Mouse (Mus musculus) midbrain, embryonic 16.5 days (tissue): ENCODE measurements around the gene Zbtb9. TPM values are rescaled to one million over a fixed set of nuclear protein-coding genes. Genes with fewer than 3 reads are reported as not detected.
A peak's percentile ranks its signal among the peaks of the same experiment; 100 is the strongest.

Experiments
- ATAC-seq: fragments of 200-750 bp; cut with Nextera tagmentation; 2 replicates; pipeline ENCODE4 v1.8.0; 2017; ENCODE audit warnings: moderate TSS enrichment
- H3K27ac ChIP-seq: fragments of 300-500 bp; sonication (generic); 2 replicates; pipeline ENCODE4 v1.5.1; 2014; ENCODE audit warnings: mild to moderate bottlenecking, low read length, mixed read lengths
- H3K27me3 ChIP-seq: fragments of 300-500 bp; sonication (generic); 2 replicates; pipeline ENCODE4 v1.6.1; 2014; ENCODE audit warnings: low read depth, low read length, mixed read lengths; ENCODE audit not compliant: control insufficient read depth, insufficient read depth
- H3K36me3 ChIP-seq: fragments of 300-500 bp; sonication (generic); 2 replicates; pipeline ENCODE4 v1.6.1; 2014; ENCODE audit warnings: mild to moderate bottlenecking, low read length, moderate library complexity, mixed read lengths; ENCODE audit not compliant: control insufficient read depth, insufficient read depth
- H3K4me1 ChIP-seq: fragments of 300-500 bp; sonication (generic); 2 replicates; pipeline ENCODE4 v1.6.1; 2014; ENCODE audit warnings: mild to moderate bottlenecking, low read length, mixed read lengths; ENCODE audit not compliant: control insufficient read depth, insufficient read depth
- H3K4me2 ChIP-seq: fragments of 300-500 bp; sonication (generic); 2 replicates; pipeline ENCODE4 v1.6.1; 2014; ENCODE audit warnings: mild to moderate bottlenecking, low read length, mixed read lengths
- H3K4me3 ChIP-seq: fragments of 300-500 bp; sonication (generic); 2 replicates; pipeline ENCODE4 v1.5.1; 2014; ENCODE audit warnings: low read depth, mild to moderate bottlenecking, low read length, moderate library complexity, mixed read lengths
- H3K9ac ChIP-seq: fragments of 300-500 bp; sonication (generic); 2 replicates; pipeline ENCODE4 v1.6.1; 2014; ENCODE audit warnings: low read depth, low read length, mixed read lengths
- H3K9me3 ChIP-seq: fragments of 300-500 bp; sonication (generic); replicated peaks from 2 replicates; pipeline ENCODE4 v1.6.1; 2014; ENCODE audit warnings: mild to moderate bottlenecking, low read length, mixed read lengths; ENCODE audit not compliant: control insufficient read depth, poor library complexity, severe bottlenecking
- WGBS: fragments of 180-500 bp; shearing (Covaris S2); extraction: QIAGEN DNeasy Blood & Tissue Kit; methylation state at CpG from one replicate; pipeline ENCODE4 v1.1.7; 2014; 5-methylcytosine and 5-hydroxymethylcytosine counted together
- polyA plus RNA-seq: library from polyadenylated mRNA; unstranded; fragments of >200 nt; fragmentation: Nextera tagmentation; extraction: Ambion mirVana; gene quantifications from 2 replicates; pipeline ENCODE4 v1.2.1, GENCODE M21; 2015

Gene Zbtb9
- polyA plus RNA-seq, 1 experiment from 2014 or later = 13.8 TPM

DNA sequence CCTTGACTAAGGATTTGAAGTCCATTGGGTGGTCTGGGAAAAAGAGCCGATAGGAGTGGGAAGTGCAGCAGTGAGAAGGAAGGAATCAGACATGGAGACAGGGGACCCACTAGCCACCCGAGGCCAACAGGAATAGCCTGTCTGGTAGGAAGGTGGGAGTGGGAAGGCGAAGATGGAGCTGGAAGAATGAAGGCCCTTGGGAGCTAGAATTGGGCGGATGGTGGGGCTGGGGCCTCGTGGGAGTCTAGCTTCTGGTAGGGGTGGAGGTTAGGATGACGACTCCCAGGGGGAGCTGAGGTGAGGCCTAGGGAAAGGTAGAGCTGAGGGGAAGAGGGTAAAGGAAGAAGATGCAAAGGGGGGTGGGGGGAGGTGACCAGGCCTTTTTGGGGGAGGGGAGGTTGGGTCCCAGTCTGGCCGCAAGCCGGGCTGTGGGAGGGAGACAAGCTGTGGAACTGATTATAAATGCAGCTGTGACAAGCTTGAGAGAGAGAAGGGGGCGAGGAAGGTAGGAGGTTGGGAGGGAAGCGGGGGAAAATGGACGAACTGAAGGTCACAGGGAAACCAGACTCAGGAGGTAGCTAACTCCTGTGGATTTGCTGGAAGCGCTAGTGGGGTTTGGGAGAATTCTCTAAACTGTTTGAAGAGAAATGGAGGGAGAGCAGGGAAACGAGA is 27.0 kb upstream of the Zbtb9 start:
- H3K36me3 ChIP-seq = no peaks in the 10 kb centered on the region

DNA sequence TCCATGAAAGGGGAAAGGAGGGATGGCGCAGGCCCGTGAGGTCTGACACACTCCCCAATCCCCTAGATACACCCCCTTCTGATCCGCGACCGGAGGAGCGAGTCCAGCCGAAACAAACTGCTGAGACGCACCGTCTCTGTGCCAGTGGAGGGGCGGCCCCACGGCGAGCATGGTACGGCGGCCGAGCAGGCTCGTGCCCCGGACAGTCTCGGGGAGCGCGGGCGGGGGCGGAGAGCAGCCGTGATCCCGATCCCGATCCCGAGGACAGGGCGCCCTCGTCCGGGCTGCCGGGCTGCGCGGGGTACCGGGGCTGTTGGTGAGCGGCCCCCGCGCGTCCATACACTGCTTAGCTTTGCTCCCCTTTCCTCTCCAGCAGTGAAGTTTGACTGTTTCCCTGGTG is 26.4 kb upstream of the Zbtb9 start:
- peak overlapping the region; percentile 77 for H3K4me2 ChIP-seq
- H3K9me3 ChIP-seq = no peaks in the 10 kb centered on the region
- H3K27me3 ChIP-seq = no peaks in the 10 kb centered on the region
- peak overlapping the region; percentile 77 for H3K27ac ChIP-seq
- H3K4me1 ChIP-seq = peaks cover 62% of the 10 kb centered on the region
- peak overlapping the region; percentile 37 for H3K4me3 ChIP-seq
- WGBS = 1% methylated on average over 35 of the region's 37 CpGs
- no peaks in the 10 kb centered on the region for H3K36me3 ChIP-seq
- H3K9ac ChIP-seq = peak overlapping the region; percentile 69
- ATAC-seq = 0 out of 2 replicates have a peak, but pooled peaks have one; percentile 4

More for the DNA sequence above, 27.0 kb upstream of the Zbtb9 start:
- Histone ChIP-seq H3K9me3 (no peaks in the 10 kb centered on the region), H3K4me1 (peaks cover 58% of the 10 kb centered on the region), H3K27ac (peak overlapping the region; percentile 77), H3K4me3 (peak overlapping the region; percentile 37), H3K4me2 (peak overlapping the region; percentile 77), H3K9ac (peak overlapping the region; percentile 69), H3K27me3 (no peaks in the 10 kb centered on the region)
- no peak for ATAC-seq
- WGBS = 22% methylated on average over 13 of the region's 13 CpGs

DNA sequence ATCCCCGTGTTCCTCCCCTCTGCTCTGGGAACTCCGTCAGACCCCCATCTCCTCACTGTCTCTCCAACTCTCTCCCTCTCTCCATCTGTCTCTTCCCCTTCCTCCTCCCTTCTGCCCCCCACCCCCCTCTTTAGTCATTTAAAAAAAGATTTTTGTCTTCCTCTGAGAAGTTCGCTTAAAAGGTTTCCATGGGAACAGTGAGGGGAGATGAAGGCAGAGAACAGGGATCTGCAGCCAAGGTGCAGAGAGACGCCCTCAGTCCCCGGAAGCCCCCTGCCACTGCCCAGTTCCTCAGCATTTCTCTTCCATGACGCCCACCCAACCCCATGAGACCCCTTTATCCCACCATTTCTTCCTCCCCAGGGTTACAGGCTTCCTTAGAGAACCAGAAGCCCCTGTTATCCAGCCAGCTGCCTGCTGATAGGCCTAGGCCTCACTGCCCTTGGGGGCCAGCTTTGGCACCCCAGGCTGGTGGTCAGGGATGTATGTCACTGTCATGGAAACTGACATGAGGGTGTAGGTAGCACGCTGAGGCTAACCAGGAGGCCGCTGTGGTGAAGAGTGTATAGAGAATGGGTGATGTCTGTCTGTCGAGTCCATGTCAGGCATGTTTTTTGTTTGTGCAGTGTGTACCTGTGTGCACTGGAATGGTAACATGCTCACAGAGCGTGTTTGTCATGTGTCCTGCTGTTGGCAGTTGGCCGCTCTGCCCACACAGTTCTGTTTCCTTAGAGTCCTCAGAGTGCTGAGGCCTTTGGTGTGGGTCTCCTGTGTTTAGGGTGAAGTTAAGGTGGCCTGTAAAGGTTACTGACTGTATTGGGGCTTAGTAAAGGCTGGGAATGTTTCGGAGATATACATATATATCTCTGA is 25.5 kb upstream of the Zbtb9 start:
- Histone ChIP-seq H3K27me3 (no peaks in the 10 kb centered on the region), H3K4me3 (peak overlapping the region; percentile 37), H3K4me1 (peaks cover 66% of the 10 kb centered on the region), H3K27ac (peak overlapping the region; percentile 77), H3K4me2 (peak overlapping the region; percentile 77), H3K36me3 (no peaks in the 10 kb centered on the region), H3K9me3 (no peaks in the 10 kb centered on the region), H3K9ac (peak overlapping the region; percentile 69)
- ATAC-seq = no peak
- WGBS = 17% methylated on average over 12 of the region's 12 CpGs

DNA sequence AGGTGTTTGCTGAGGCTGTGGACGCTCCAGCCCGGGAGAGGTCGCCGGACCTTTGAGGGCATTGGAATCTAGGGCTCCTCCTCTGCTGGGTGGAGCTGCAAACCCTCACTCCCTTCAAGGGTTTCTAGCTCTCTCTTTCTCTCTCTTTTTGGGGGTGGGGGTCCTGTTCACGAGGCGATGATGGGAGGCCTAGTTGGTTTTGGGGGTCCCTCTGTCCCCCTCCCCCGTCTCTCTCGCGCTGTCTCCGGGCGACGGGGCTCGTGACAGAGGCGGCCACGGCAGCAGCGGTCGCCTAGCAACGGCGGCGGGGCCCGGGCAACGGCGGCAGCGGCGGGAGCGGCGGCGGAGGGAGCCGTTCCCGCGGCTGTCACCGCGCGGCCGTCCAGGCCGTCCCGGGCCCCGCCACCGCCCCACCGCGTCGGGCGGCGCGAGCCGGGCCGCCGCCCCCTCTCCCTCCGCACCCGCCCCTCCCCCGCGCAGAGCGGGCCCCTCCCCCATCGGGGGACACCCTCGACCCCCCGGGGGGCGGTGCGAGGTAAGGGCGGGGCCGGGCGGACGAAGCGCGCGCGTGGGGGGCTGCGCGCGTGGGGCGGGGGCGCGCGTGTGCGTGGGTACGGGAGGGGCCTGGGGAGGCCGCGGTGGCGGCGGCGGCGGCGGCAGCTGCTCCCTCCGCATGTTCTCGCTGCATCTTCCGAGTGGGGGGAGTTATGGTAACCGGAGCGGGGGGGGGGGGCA is 24.5 kb upstream of the Zbtb9 start:
- no peak for ATAC-seq
- Histone ChIP-seq H3K4me1 (peaks cover 71% of the 10 kb centered on the region), H3K4me2 (peak overlapping the region; percentile 91), H3K9ac (peak overlapping the region; percentile 85), H3K27me3 (no peaks in the 10 kb centered on the region), H3K9me3 (no peaks in the 10 kb centered on the region), H3K4me3 (peak overlapping the region; percentile 78), H3K27ac (peak overlapping the region; percentile 93), H3K36me3 (no peaks in the 10 kb centered on the region)
- 0% methylated on average over 40 of the region's 87 CpGs for WGBS

DNA sequence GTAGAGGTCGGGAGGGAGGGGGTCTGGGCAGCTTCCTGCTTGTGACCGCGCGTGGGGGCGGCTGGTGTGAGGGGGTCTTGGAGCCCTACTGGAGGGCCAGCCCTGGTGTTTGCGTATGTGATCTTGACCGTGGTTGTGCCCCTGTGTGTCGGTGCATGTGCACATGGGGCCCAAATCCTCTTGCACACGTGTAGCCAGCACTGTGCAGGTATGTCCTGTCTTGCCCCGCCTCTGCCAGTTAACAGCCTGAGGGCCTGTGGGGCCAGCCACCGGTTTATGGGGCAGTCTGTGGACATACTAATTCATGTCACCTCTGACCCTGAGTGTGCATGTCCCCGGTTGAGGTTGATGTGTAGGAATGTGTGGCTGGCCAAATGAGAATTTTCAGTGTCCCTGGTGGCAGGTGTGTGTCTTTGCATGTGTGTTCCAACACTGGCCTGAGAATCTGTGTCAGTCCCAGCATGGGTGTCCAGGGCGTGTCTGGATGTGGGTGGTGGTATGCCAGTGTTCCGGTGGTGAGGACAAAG is 23.9 kb upstream of the Zbtb9 start:
- Histone ChIP-seq H3K4me1 (peaks cover 74% of the 10 kb centered on the region), H3K36me3 (no peaks in the 10 kb centered on the region), H3K27me3 (no peaks in the 10 kb centered on the region), H3K27ac (peak overlapping the region; percentile 93), H3K4me2 (peak overlapping the region; percentile 91), H3K9ac (peak overlapping the region; percentile 85), H3K9me3 (no peaks in the 10 kb centered on the region), H3K4me3 (peak overlapping the region; percentile 78)
- WGBS = 5% methylated on average over 13 of the region's 14 CpGs
- peak; percentile 16 for ATAC-seq

DNA sequence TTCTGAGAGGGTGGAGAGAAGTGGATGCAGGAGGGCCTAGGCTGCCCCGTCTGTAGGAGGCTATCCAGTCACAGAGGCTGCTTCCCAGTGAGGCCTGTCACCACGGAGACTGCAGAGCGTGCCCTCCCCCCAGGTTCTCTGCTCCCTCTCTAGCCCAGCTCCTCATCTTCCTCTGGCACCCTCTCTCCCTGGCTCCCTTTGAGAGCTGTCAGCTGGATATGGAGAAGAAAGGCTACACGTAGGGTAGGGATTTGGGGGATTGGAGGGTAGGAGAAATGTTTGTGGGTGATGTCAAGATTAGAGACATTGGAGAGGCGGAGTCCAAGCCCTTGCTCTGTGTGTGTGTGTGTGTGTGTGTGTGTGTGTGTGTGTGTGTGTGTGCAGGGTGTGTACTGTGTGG is 23.1 kb upstream of the Zbtb9 start:
- Histone ChIP-seq H3K9me3 (no peaks in the 10 kb centered on the region), H3K27me3 (no peaks in the 10 kb centered on the region), H3K4me1 (peaks cover 75% of the 10 kb centered on the region), H3K4me2 (peak overlapping the region; percentile 91), H3K4me3 (peak overlapping the region; percentile 78), H3K27ac (peak overlapping the region; percentile 93; the same call in 1 of the 2 replicates), H3K36me3 (peaks cover 1% of the 10 kb centered on the region), H3K9ac (peak overlapping the region; percentile 85)
- ATAC-seq = no peak
- WGBS = 26% methylated on average over 5 of the region's 5 CpGs

DNA sequence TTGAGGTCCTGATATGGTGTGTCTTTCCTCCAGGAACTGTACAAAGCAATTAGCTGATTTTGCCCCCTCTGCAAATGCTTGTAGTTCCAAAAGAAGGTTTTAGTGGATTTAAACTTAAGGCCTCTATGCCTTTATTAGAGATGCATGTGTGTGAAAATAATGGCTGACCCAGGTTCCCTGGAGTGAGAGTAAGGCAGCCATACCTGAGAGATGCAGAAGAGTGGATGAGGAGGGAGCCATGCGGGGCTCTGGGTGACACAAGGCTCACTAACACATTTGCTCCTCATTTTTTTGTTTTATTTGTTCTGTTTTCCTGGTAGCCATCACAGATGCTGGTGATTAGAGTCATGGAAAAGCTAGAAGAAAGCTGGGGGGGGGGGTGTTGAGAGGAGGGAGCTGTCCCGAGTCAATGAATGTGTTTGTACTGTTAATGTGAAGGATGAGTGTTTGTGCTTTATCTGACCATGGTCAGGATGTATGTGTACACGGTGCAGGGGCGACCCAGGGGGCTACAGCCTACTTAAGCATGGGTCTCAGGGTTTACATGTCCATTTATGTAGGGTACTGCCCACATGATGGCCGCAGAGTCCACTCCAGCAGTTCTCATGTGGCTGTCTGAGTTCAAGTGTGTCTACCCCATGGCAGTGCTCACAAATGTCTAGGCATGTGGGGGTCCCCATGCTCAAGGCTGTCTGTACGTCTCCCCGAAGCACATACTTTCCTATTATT is 22.2 kb upstream of the Zbtb9 start:
- Histone ChIP-seq H3K27me3 (no peaks in the 10 kb centered on the region), H3K9me3 (no peaks in the 10 kb centered on the region), H3K4me2 (peak overlapping the region; percentile 91), H3K4me3 (peak overlapping the region; percentile 43), H3K36me3 (peaks cover 10% of the 10 kb centered on the region), H3K27ac (peak overlapping the region; percentile 71), H3K4me1 (peaks cover 72% of the 10 kb centered on the region), H3K9ac (peak overlapping the region; percentile 85)
- ATAC-seq = no peak
- 24% methylated on average over 7 of the region's 7 CpGs for WGBS

DNA sequence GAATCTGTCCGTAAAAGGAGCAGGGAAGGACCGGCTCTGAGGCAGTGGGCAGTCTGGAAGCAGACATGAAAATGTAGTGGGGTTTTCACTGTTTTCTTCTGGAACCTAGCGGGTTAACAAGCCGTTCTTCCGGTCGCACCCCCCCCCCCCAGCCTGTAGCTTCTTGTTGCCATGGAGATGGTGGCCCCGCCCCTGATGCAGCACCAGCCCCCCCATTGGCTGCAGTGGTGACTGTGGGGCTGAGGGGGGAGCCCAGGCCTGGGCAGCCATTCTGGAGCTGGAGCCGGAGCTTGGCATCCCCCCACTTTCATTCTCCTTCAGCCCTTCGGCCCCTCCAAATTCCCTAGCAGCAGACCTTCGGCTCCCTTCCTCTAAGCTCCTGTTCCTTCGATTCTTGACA is 21.6 kb upstream of the Zbtb9 start:
- peak overlapping the region; percentile 91 for H3K4me2 ChIP-seq
- H3K27me3 ChIP-seq = no peaks in the 10 kb centered on the region
- H3K9me3 ChIP-seq = no peaks in the 10 kb centered on the region
- peaks cover 65% of the 10 kb centered on the region for H3K4me1 ChIP-seq
- peak overlapping the region; percentile 85 for H3K9ac ChIP-seq
- peak overlapping the region; percentile 71 for H3K27ac ChIP-seq
- under 1% methylated on average over 10 of the region's 11 CpGs for WGBS
- peaks cover 12% of the 10 kb centered on the region for H3K36me3 ChIP-seq
- peak; percentile 47 for ATAC-seq
- H3K4me3 ChIP-seq = peak overlapping the region; percentile 43
